Mouse (Mus musculus) neural tube, embryonic 11.5 days (tissue): Measurements from ENCODE around the gene Arhgap17. TPM values are rescaled to one million over a fixed set of nuclear protein-coding genes. Genes with fewer than 3 reads are reported as not detected.

Experiments
- ATAC-seq: fragments of 200-750 bp; cut with Nextera tagmentation; 2 replicates; pipeline ENCODE4 v1.8.0; 2017; ENCODE audit warnings: moderate number of reproducible peaks, mild to moderate bottlenecking, moderate TSS enrichment, moderate library complexity; ENCODE audit not compliant: insufficient read depth, low FRiP score, low TSS enrichment
- DNase-seq: peaks from one replicate; pipeline ENCODE4 v3.0.0-alpha.2; 2015; ENCODE audit warnings: low spot score
- H3K27ac ChIP-seq: fragments of 300-500 bp; sonication (generic); 2 replicates; pipeline ENCODE4 v1.5.1; 2014; ENCODE audit warnings: low read depth, mild to moderate bottlenecking, low read length
- H3K27me3 ChIP-seq: fragments of 300-500 bp; sonication (generic); 2 replicates; pipeline ENCODE4 v1.6.1; 2014; ENCODE audit warnings: mild to moderate bottlenecking, low read length, mixed read lengths; ENCODE audit not compliant: control insufficient read depth, insufficient read depth
- H3K36me3 ChIP-seq: fragments of 300-500 bp; sonication (generic); 2 replicates; pipeline ENCODE4 v1.6.1; 2014; ENCODE audit warnings: mild to moderate bottlenecking, low read length, moderate library complexity, mixed read lengths; ENCODE audit not compliant: control insufficient read depth, insufficient read depth
- H3K4me1 ChIP-seq: fragments of 300-500 bp; sonication (generic); 2 replicates; pipeline ENCODE4 v1.6.1; 2014; ENCODE audit warnings: low read length, mixed read lengths; ENCODE audit not compliant: control insufficient read depth, insufficient read depth
- H3K4me2 ChIP-seq: fragments of 300-500 bp; sonication (generic); 2 replicates; pipeline ENCODE4 v1.6.1; 2014; ENCODE audit warnings: low read depth, mild to moderate bottlenecking, moderate library complexity
- H3K4me3 ChIP-seq: fragments of 300-500 bp; sonication (generic); 2 replicates; pipeline ENCODE4 v1.5.1; 2014; ENCODE audit warnings: low read depth, low read length
- H3K9ac ChIP-seq: fragments of 300-500 bp; sonication (generic); 2 replicates; pipeline ENCODE4 v1.6.1; 2014; ENCODE audit warnings: mild to moderate bottlenecking, low read length
- H3K9me3 ChIP-seq: fragments of 300-500 bp; sonication (generic); 2 replicates; pipeline ENCODE4 v1.6.1; 2016; ENCODE audit warnings: low read length; ENCODE audit not compliant: control insufficient read depth
- WGBS: fragments of 180-500 bp; shearing (Covaris S2); extraction: QIAGEN DNeasy Blood & Tissue Kit; methylation state at CpG from one replicate; pipeline ENCODE4 v1.1.7; 2014; 5-methylcytosine and 5-hydroxymethylcytosine counted together
- polyA plus RNA-seq: library from polyadenylated mRNA; unstranded; fragments of >200 nt; fragmentation: Nextera tagmentation; extraction: Ambion mirVana; gene quantifications from 2 replicates; pipeline ENCODE4 v1.2.1, GENCODE M21; 2014

The Arhgap17 gene
- polyA plus RNA-seq, 1 experiment from 2014 or later = 32.9 TPM

DNA sequence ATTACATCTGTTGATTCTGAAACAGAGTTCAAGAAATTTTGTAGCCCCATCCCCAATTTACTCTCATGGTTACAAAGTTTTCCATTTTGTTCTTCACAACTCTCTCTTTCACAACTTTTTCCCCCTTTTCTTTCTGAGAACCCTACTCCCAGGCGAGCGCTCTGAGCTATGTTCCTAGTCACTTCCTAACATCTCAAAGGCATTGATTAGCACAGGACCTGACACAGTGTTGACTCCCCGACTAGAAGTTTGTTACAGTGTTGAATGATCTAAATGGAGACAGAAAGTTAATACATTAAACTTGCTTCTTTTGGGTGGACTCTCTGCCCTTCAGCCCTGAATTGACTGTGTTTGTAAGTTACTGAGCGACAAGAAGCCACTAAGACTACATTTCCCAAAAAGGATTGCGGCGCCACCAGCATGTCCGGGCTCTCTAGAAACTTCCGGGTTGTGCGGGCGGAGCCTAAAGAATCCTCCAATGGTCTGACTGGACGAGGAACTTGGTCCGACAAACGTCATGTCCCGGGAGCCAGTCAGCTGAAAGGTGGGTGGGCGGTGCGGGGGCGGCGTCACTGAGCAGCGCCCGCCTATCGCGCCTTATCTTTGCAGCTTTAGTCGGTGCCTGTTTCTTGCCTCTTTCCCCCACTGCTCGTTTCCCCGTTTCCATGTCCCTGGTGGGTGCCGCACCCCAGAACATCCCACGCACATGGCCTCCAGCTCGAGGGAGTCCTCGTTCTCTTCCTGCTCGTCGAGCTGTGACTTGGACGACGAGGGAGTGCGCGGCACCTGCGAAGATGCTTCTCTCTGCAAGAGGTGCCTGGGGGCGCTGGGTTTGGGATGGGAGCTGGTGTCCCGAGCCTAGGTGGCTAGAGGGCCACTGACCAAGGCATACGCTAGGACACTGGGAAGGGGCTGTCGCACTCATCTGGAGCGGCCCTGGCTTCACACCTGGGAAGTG, 8.0 kb upstream of the Arhgap17 start:
- peak; percentile 94 for DNase-seq
- Histone ChIP-seq H3K9me3 (no peaks in the 10 kb centered on the region), H3K27ac (0 out of 2 replicates have a peak overlapping the region, but pooled peaks have one; percentile 34), H3K36me3 (no peaks in the 10 kb centered on the region), H3K9ac (peak overlapping the region; percentile 80), H3K4me3 (peak overlapping the region; percentile 82), H3K4me1 (peaks cover 5% of the 10 kb centered on the region; the same call in 1 of the 2 replicates), H3K27me3 (no peaks in the 10 kb centered on the region), H3K4me2 (peak overlapping the region; percentile 82)
- ATAC-seq = peak; percentile 98
- WGBS = 5% methylated on average over 41 of the region's 41 CpGs

DNA sequence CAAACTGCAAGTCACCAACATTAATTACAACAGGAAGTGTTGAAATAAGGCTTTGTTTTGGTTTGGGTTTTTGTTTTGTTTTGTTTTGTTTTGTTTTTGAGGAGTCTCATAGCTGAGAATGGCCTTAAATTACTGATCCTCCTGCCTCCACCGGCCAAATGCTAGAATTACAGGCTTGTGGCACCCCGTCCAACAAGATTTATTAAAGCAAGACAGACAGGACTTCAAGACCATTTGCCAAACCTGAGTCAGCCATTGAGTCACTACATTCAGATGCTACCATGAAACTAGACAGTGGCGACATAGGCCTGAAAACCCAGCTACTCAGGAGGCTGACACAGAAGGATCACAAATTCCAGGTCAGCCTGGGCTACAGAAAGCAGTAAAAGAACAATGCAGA, 1.8 kb upstream of the Arhgap17 start:
- Histone ChIP-seq H3K4me3 (no peak overlapping the region), H3K4me1 (peaks cover 14% of the 10 kb centered on the region), H3K27me3 (no peaks in the 10 kb centered on the region), H3K9ac (no peak overlapping the region), H3K9me3 (no peaks in the 10 kb centered on the region), H3K27ac (no peak overlapping the region), H3K4me2 (no peak overlapping the region), H3K36me3 (no peaks in the 10 kb centered on the region)
- DNase-seq = no peak
- WGBS = 51% methylated on average over 3 of the region's 3 CpGs
- ATAC-seq = no peak

DNA sequence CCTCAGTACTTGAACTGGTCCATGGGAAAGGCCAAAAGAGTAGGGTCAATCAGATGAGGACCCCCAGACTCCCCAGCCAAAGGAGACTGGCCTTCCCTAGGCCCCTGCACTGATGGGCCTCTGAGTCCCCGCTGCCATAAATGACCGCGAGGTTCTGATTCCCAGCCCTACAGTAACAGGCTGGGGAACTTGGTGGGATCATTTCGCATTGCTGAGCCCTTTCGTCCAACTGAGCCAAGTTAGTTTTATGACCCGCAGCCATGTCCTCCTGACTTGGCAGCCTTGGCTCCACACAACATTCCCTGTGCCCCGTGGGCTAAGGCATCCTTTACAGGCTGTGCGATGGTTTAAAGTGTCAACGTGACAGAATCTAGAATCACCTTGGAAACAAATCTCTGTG, 985 bp upstream of the Arhgap17 start:
- H3K9me3 ChIP-seq = no peaks in the 10 kb centered on the region
- H3K36me3 ChIP-seq = no peaks in the 10 kb centered on the region
- 36% methylated on average over 9 of the region's 9 CpGs for WGBS
- no peaks in the 10 kb centered on the region for H3K27me3 ChIP-seq
- no peak overlapping the region for H3K27ac ChIP-seq
- DNase-seq = no peak
- ATAC-seq = no peak
- peak overlapping the region; percentile 80 for H3K4me3 ChIP-seq
- H3K4me2 ChIP-seq = peak overlapping the region; percentile 90
- H3K4me1 ChIP-seq = peaks cover 14% of the 10 kb centered on the region
- peak overlapping the region; percentile 67 for H3K9ac ChIP-seq

DNA sequence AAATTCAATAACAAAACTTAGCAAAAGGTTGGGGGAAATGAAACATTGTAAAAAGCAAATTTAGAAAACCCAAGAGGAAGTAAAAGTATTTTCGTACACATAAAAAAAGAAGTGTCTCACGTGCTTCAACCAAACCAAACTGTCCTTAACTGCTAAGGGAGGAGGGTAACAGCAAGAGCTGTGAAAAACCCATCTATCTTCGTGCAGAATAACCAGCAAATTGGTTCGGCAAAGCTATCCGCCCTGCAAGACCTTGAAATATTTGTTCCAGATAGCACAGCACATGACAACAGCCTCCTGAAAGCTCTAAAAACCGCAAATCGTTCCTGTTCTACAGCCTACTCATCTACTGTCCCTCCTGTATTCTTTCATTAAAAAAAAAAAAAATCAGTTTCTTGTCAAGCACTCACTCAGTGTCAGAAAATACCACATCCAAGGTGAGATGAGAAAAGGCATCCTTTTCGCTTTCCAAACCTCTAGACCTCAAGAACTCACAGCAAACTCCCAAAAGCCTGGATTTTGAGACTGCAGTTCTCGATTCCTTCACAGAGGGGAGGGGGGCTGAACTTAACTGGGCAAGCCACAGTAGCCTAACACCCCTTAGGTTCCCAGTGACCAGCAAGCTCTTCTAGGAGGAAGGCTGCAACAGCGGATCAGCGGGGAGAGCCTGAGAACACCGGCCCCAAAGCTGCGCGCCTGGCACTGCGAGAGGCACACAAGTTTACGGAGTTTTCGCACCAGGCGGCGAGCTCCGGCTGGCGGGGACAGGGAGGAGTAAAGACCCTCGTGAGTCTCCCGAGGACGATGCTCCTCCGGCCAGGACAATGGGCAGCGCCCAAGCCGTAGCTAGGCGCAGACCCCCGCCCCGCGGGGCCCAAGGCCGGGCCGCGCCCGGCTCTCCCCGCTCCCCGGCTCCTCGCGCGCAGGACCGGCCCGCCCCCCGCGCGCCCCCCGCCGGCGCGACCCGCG, 653 bp downstream of the Arhgap17 start:
- ATAC-seq = peak; percentile 79
- H3K27me3 ChIP-seq = no peaks in the 10 kb centered on the region
- DNase-seq = no peak
- no peaks in the 10 kb centered on the region for H3K9me3 ChIP-seq
- peaks cover 14% of the 10 kb centered on the region for H3K4me1 ChIP-seq
- no peaks in the 10 kb centered on the region for H3K36me3 ChIP-seq
- 2% methylated on average over 35 of the region's 51 CpGs for WGBS
- H3K4me3 ChIP-seq = peak overlapping the region; percentile 80
- peak overlapping the region; percentile 90 for H3K4me2 ChIP-seq
- H3K9ac ChIP-seq = peak overlapping the region; percentile 74
- peak overlapping the region; percentile 93 for H3K27ac ChIP-seq

DNA sequence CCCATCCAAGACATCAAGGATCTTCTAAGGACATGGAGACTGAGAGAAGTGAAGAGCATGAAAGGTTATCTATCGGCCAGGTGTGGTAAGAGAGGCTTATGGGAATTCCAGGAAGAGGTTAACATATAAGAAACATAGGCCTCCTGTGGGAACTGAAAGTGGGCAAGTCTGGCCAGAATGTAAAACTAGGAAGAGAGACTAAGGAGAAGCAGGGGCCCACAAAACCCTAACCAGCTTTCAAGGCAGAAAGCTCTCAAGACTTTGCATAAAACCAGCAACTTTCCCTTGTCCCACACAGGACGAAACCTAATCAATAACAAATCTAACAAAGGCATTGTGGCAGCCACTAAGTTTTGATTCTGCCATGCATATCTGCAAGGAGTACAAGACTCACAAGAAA, 1.5 kb downstream of the Arhgap17 start:
- Histone ChIP-seq H3K9me3 (no peaks in the 10 kb centered on the region), H3K4me1 (peaks cover 14% of the 10 kb centered on the region), H3K27me3 (no peaks in the 10 kb centered on the region), H3K4me2 (peak overlapping the region; percentile 90), H3K9ac (no peak overlapping the region), H3K36me3 (no peaks in the 10 kb centered on the region), H3K4me3 (peak overlapping the region; percentile 80), H3K27ac (no peak overlapping the region)
- DNase-seq = no peak
- no peak for ATAC-seq
- WGBS = 80% methylated on average over 2 of the region's 2 CpGs

DNA sequence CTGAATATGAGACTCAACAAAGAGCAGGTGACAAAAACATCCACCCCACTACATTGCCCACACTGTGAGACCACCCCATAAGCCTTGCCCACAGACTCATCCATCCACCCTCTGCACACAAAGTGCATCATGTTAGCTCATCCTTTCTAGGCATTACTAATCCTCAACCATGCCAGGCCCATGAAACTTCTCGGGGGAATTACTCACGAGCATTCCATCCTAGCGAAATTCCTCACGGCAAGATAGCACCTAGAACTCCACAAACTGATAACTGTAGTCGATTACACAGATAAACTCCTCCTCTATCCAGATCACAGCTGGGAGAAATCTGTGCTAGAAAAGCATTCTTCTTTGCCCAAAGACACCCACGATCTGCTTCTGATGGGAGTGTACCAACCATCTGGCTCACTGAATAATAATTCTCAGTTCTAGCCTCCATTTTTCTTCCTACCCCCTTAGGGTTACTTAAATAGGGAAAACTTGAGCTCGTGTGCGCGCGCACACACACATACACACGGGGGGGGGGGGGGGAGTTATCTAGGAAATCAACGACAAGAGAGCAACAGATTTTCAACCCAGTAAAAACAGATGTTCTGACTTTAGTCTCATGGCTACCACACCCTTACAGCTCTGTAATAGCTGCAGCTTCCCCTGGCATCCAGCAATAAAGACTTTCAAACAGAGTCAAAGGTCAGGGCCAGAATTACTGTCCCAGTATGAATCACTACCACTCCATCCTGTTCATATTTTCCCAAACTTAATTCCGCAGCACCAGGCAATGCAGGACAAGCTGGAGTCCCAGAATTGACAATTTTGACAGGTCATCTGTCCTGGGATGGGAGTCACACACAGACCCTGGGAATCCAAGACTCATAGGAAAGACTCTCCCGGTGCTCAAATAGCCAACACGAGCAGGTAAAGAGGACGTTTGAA, 2.2 kb downstream of the Arhgap17 start:
- Histone ChIP-seq H3K9me3 (no peaks in the 10 kb centered on the region), H3K36me3 (no peaks in the 10 kb centered on the region), H3K27me3 (no peaks in the 10 kb centered on the region), H3K4me2 (peak overlapping the region; percentile 90; the same call in 1 of the 2 replicates), H3K27ac (no peak overlapping the region), H3K9ac (no peak overlapping the region), H3K4me1 (peaks cover 14% of the 10 kb centered on the region), H3K4me3 (peak overlapping the region; percentile 80; the same call in 1 of the 2 replicates)
- DNase-seq = no peak
- ATAC-seq = no peak
- 87% methylated on average over 16 of the region's 16 CpGs for WGBS

DNA sequence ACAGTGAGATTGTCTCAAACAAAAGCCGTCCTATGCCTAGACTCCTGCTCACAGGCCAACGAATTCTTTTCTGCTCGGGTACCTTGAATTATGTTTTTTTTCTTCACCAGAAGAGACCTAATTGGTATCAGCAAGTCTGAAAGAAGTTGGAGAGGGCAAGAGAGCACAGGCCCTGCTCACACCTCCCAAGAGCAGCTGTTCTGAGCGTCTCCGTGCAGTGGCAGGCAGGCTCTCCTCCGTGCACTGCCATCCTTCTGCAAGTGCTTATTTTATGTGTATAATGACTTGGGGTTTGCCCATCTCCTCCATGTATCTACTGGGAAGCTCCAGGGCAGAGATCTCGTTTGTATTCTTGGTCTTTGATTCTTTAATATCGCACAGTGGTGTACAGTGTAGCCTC, 2.9 kb downstream of the Arhgap17 start:
- H3K9ac ChIP-seq = no peak overlapping the region
- ATAC-seq (no peak), DNase-seq (no peak)
- H3K36me3 ChIP-seq = no peaks in the 10 kb centered on the region
- 84% methylated on average over 8 of the region's 8 CpGs for WGBS
- H3K4me2 ChIP-seq = no peak overlapping the region
- peaks cover 14% of the 10 kb centered on the region for H3K4me1 ChIP-seq
- H3K27me3 ChIP-seq = no peaks in the 10 kb centered on the region
- H3K9me3 ChIP-seq = no peaks in the 10 kb centered on the region
- no peak overlapping the region for H3K27ac ChIP-seq
- H3K4me3 ChIP-seq = no peak overlapping the region
